Mouse (Mus musculus) midbrain, embryonic 11.5 days (tissue): ENCODE results near the gene Gm19345. TPM values are rescaled to one million over a fixed set of nuclear protein-coding genes. Genes with fewer than 3 reads are reported as not detected.

Source experiments
- ATAC-seq: fragments of 200-750 bp; cut with Nextera tagmentation; 2 replicates; pipeline ENCODE4 v1.8.0; 2017; ENCODE audit warnings: moderate TSS enrichment, moderate library complexity; ENCODE audit not compliant: low FRiP score
- DNase-seq: peaks from one replicate; pipeline ENCODE4 v3.0.0; 2015; ENCODE audit warnings: low spot score; ENCODE audit errors: missing footprints
- H3K27ac ChIP-seq: fragments of 300-500 bp; sonication (generic); 2 replicates; pipeline ENCODE4 v1.5.1; 2014; ENCODE audit warnings: low read depth, low read length
- H3K27me3 ChIP-seq: fragments of 300-500 bp; sonication (generic); 2 replicates; pipeline ENCODE4 v1.6.1; 2014; ENCODE audit warnings: mild to moderate bottlenecking, low read length, moderate library complexity, mixed read lengths; ENCODE audit not compliant: control insufficient read depth, insufficient read depth
- H3K36me3 ChIP-seq: fragments of 300-500 bp; sonication (generic); 2 replicates; pipeline ENCODE4 v1.6.1; 2014; ENCODE audit warnings: mild to moderate bottlenecking, low read length, moderate library complexity, mixed read lengths; ENCODE audit not compliant: control insufficient read depth, insufficient read depth
- H3K4me1 ChIP-seq: fragments of 300-500 bp; sonication (generic); 2 replicates; pipeline ENCODE4 v1.6.1; 2014; ENCODE audit warnings: low read length; ENCODE audit not compliant: control insufficient read depth, insufficient read depth
- H3K4me2 ChIP-seq: fragments of 300-500 bp; sonication (generic); 2 replicates; pipeline ENCODE4 v1.6.1; 2014; ENCODE audit warnings: mild to moderate bottlenecking, moderate library complexity
- H3K4me3 ChIP-seq: fragments of 300-500 bp; sonication (generic); 2 replicates; pipeline ENCODE4 v1.5.1; 2014; ENCODE audit warnings: low read depth, low read length
- H3K9ac ChIP-seq: fragments of 300-500 bp; sonication (generic); 2 replicates; pipeline ENCODE4 v1.6.1; 2014; ENCODE audit warnings: low read length
- H3K9me3 ChIP-seq: fragments of 300-500 bp; sonication (generic); 2 replicates; pipeline ENCODE4 v1.6.1; 2016; ENCODE audit warnings: low read length; ENCODE audit not compliant: control insufficient read depth
- WGBS: fragments of 180-500 bp; shearing (Covaris S2); extraction: QIAGEN DNeasy Blood & Tissue Kit; methylation state at CpG from one replicate; pipeline ENCODE4 v1.1.7; 2014; 5-methylcytosine and 5-hydroxymethylcytosine counted together
- polyA plus RNA-seq: library from polyadenylated mRNA; unstranded; fragments of >200 nt; fragmentation: Nextera tagmentation; extraction: Ambion mirVana; gene quantifications from 2 replicates; pipeline ENCODE4 v1.2.1, GENCODE M21; 2014

Gene Gm19345
- polyA plus RNA-seq, 1 experiment from 2014 or later, result not detected

DNA sequence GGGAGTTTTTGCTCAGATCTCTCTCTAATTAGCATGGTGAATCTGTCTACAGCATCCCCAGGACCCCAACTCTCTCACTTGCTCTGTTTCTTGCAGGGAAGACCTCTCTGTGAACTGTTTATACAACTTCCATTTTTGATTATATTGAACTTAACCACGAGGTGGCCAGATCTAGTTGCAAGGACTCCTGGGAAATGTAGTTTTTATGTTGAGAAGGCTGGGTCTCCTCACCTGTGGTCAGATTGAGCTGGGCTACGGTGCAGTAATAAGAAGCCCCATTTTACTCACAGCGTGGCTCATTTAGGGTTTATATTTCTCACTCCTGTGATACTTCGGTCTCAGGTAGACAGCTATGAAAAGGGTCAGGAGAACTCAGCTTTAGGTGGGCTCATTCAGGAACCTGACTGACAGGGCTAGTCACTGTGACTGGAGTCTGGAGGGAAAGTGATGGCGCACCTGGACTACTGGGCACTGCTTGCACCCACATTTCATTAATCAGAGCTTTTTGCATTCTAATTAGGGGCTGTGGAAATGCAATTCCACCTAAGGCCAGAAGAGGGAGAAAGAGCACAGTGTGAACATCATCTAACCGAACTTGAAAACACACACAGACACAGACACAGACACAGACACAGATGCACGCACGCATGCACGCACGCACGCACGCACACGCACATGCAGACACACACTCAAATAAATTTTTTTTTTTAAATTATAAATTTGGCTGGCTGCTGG is 24.3 kb downstream of the Gm19345 start:
- Histone ChIP-seq H3K4me3 (no peak overlapping the region), H3K9ac (no peak overlapping the region), H3K36me3 (no peaks in the 10 kb centered on the region), H3K4me1 (no peaks in the 10 kb centered on the region), H3K27ac (no peak overlapping the region), H3K27me3 (no peaks in the 10 kb centered on the region), H3K9me3 (no peaks in the 10 kb centered on the region), H3K4me2 (no peak overlapping the region)
- DNase-seq, result peak; percentile 92
- 47% methylated on average over 13 of the region's 13 CpGs for WGBS
- ATAC-seq, result peak; percentile 38; the same call in 1 of the 2 replicates

- Histone ChIP-seq H3K4me3 (no peak overlapping the region), H3K27ac (no peak overlapping the region), H3K27me3 (no peaks in the 10 kb centered on the region), H3K9me3 (no peaks in the 10 kb centered on the region), H3K4me1 (no peaks in the 10 kb centered on the region), H3K36me3 (no peaks in the 10 kb centered on the region), H3K9ac (no peak overlapping the region), H3K4me2 (no peak overlapping the region)
- no peak for DNase-seq
- peak; percentile 43; the same call in 1 of the 2 replicates for ATAC-seq
- WGBS, result 51% methylated on average over 14 of the region's 14 CpGs
Measured at GRCm38 (mm10) chr7:19876781-19877425, 25.1 kb downstream of the Gm19345 start.

DNA sequence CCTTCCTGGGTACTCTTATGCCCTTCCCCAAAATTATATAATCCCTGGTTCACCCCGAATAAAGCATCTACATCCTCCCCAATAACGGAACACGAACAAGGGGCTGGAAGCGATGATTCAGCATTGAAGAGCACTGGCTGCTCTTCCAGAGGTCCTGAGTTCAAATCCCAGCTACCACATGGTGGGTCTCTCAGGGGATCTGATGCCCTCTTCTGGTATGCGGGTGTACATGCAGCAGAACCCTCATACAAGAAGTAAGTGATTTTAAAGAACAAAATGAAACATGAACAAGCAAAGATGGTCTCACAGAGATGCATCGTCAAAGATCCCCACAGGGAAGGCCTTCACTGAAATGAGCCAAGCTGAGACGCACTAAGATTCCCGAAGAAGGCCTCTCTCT is 29.0 kb downstream of the Gm19345 start:
- Histone ChIP-seq H3K9ac (no peak overlapping the region), H3K4me3 (no peak overlapping the region), H3K4me1 (no peaks in the 10 kb centered on the region), H3K27ac (no peak overlapping the region), H3K27me3 (no peaks in the 10 kb centered on the region), H3K4me2 (no peak overlapping the region), H3K9me3 (peaks cover 4% of the 10 kb centered on the region; the same call in 1 of the 2 replicates), H3K36me3 (no peaks in the 10 kb centered on the region)
- DNase-seq, result no peak
- WGBS, result 83% methylated on average over 8 of the region's 8 CpGs
- ATAC-seq, result no peak

DNA sequence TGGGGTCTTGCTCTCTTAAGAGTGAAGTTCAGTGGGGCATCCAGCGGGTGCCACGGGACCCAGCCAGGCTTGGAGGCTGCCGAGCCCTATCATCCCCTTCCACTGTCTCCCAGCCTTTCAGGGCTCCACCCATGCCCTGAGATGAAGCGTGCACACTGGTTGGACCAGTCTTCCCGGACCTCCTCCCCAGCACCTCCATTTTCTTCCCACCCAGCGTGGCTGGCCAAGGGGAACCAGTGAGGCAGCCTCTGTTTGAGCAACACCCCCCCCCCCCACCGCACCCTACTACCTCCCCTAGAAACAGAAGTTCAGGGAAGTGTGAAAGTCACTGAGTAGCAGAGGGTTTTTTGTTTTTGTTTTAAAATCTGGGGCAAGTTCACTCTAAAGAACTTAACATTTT is 36.0 kb downstream of the Gm19345 start, which contains the start of gene Ceacam19:
Ceacam19 (minus strand) TSS at position 117 of the 400 bp plus-strand sequence.
- DNase-seq (no peak), ATAC-seq (no peak)
- H3K27ac ChIP-seq, result no peak within 1 kb of the TSS
- peaks cover 6% of the 10 kb centered on the region; the same call in 1 of the 2 replicates for H3K9me3 ChIP-seq
- no peaks in the 10 kb centered on the region for H3K4me1 ChIP-seq
- 84% methylated on average over 7 of the region's 7 CpGs for WGBS
- no peaks in the 10 kb centered on the region for H3K27me3 ChIP-seq
- no peaks in the 10 kb centered on the region for H3K36me3 ChIP-seq
- H3K9ac ChIP-seq, result no peak within 1 kb of the TSS
- H3K4me2 ChIP-seq, result no peak within 1 kb of the TSS
- no peak within 1 kb of the TSS for H3K4me3 ChIP-seq

DNA sequence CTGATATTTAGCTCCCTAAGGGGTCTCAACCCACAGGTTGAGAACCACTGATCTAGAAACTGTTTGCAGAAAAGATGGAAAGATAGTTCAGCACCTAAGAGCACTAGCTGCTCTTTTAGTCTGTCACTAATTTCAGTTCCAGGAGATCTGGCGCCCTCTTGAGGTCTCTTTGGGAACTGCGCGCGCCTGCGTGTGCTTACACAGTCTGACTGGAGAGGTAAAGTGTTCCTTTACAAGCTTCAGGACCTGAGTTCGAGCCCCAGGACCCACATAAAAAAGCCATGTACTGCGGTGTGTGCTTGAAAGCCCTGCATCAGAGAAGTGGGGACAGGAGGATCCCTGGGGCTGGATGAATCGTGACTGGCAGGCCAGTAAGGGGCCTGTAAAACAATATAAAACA is 38.1 kb downstream of the Gm19345 start:
- no peak overlapping the region for H3K4me2 ChIP-seq
- peak; percentile 95 for DNase-seq
- no peaks in the 10 kb centered on the region for H3K36me3 ChIP-seq
- no peaks in the 10 kb centered on the region for H3K4me1 ChIP-seq
- no peak for ATAC-seq
- no peak overlapping the region for H3K4me3 ChIP-seq
- WGBS, result 52% methylated on average over 8 of the region's 8 CpGs
- peaks cover 6% of the 10 kb centered on the region; the same call in 1 of the 2 replicates for H3K9me3 ChIP-seq
- no peak overlapping the region for H3K9ac ChIP-seq
- no peaks in the 10 kb centered on the region for H3K27me3 ChIP-seq
- H3K27ac ChIP-seq, result no peak overlapping the region

Other genes with a start within 250 kb of the Gm19345 start
- 44.6 and 46.1 TPM in 2 replicates for gene Clasrp, start 247.5 kb upstream of the Gm19345 start, polyA plus RNA-seq
- gene Relb, start 222.6 kb upstream of the Gm19345 start, polyA plus RNA-seq, result 3.7 and 4.3 TPM in 2 replicates
- 89.7 and 94.1 TPM in 2 replicates for gene Clptm1, start 187.0 kb upstream of the Gm19345 start, polyA plus RNA-seq
- not detected in 2 replicates for gene Apoc2, start 174.1 kb upstream of the Gm19345 start, polyA plus RNA-seq
- not detected in 2 replicates for gene Gm44805, start 170.6 kb upstream of the Gm19345 start, polyA plus RNA-seq
- gene Apoc4, start 170.5 kb upstream of the Gm19345 start, polyA plus RNA-seq, result not detected in 2 replicates
- 1.9 and 3.2 TPM in 2 replicates for gene Apoc1, start 159.3 kb upstream of the Gm19345 start, polyA plus RNA-seq
- 180 and 196 TPM in 2 replicates for gene Apoe, start 152.8 kb upstream of the Gm19345 start, polyA plus RNA-seq
- gene Tomm40, start 136.6 kb upstream of the Gm19345 start, polyA plus RNA-seq, result 113 and 138 TPM in 2 replicates
- 48.0 and 52.8 TPM in 2 replicates for gene Nectin2, start 101.5 kb upstream of the Gm19345 start, polyA plus RNA-seq
- 11.7 and 13.2 TPM in 2 replicates for gene Bcam, start 81.0 kb upstream of the Gm19345 start, polyA plus RNA-seq
- gene Cblc, start 55.2 kb upstream of the Gm19345 start, polyA plus RNA-seq, result not detected in 2 replicates
- 0.47 and 0.67 TPM in 2 replicates for gene Bcl3, start 29.2 kb upstream of the Gm19345 start, polyA plus RNA-seq
- gene Ceacam16, start 9.3 kb downstream of the Gm19345 start, polyA plus RNA-seq, result not detected in 2 replicates
- gene Ceacam19, start 36.0 kb downstream of the Gm19345 start, polyA plus RNA-seq, result not detected in 2 replicates
- 2.8 and 3.0 TPM in 2 replicates for gene Pvr, start 69.2 kb downstream of the Gm19345 start, polyA plus RNA-seq
- 0.20 TPM in 1 of 2 replicates, not detected in the other for gene Igsf23, start 98.8 kb downstream of the Gm19345 start, polyA plus RNA-seq
- not detected in 2 replicates for gene Ceacam20, start 113.4 kb downstream of the Gm19345 start, polyA plus RNA-seq
- gene Nlrp9b, start 139.5 kb downstream of the Gm19345 start, polyA plus RNA-seq, result not detected in 2 replicates
- gene Vmn1r91, start 247.7 kb downstream of the Gm19345 start, polyA plus RNA-seq, result not detected in 2 replicates